Mouse (Mus musculus) intestine, embryonic 14.5 days (tissue): Measurements from ENCODE around the gene Klrb1b. TPM values are rescaled to one million over a fixed set of nuclear protein-coding genes. Genes with fewer than 3 reads are reported as not detected.

Source experiments
- polyA plus RNA-seq: library from polyadenylated mRNA; unstranded; fragments of >200 nt; fragmentation: Nextera tagmentation; extraction: Ambion mirVana; gene quantifications from 2 replicates; pipeline ENCODE4 v1.2.1, GENCODE M21; 2014

Klrb1b gene
- polyA plus RNA-seq, 1 experiment from 2014 or later: 0.19 TPM

Other genes with a start within 250 kb of the Klrb1b start
- gene A2ml1, start 244.7 kb downstream of the Klrb1b start, polyA plus RNA-seq: 2.5 and 3.5 TPM in 2 replicates
- not detected in 2 replicates for gene Klrb1a, start 202.8 kb downstream of the Klrb1b start, polyA plus RNA-seq
- gene Clec2h, start 163.9 kb downstream of the Klrb1b start, polyA plus RNA-seq: 0.60 and 0.73 TPM in 2 replicates
- not detected in 2 replicates for gene Klrb1, start 103.3 kb downstream of the Klrb1b start, polyA plus RNA-seq
- gene Klrb1c, start 37.1 kb downstream of the Klrb1b start, polyA plus RNA-seq: 0.20 and 0.26 TPM in 2 replicates
- gene Gm44511, start within 50 bp of the Klrb1b start, polyA plus RNA-seq: 0.62 TPM in 1 of 2 replicates, not detected in the other
- gene Clec2i, start 61.3 kb upstream of the Klrb1b start, polyA plus RNA-seq: 0.19 TPM in 1 of 2 replicates, not detected in the other
- 1.8 and 3.0 TPM in 2 replicates for gene BC035044, start 64.8 kb upstream of the Klrb1b start, polyA plus RNA-seq
- not detected in 2 replicates for gene Clec2g, start 108.0 kb upstream of the Klrb1b start, polyA plus RNA-seq
- gene Klrb1f, start 219.6 kb upstream of the Klrb1b start, polyA plus RNA-seq: 0.38 and 0.63 TPM in 2 replicates